Mouse (Mus musculus): ENCODE measurements around the gene Srsf6. TPM values are rescaled to one million over a fixed set of nuclear protein-coding genes. Genes with fewer than 3 reads are reported as not detected.

Srsf6 gene
- total RNA-seq (2023): 100 to 1,000 TPM; 231 to 244 TPM

DNA sequence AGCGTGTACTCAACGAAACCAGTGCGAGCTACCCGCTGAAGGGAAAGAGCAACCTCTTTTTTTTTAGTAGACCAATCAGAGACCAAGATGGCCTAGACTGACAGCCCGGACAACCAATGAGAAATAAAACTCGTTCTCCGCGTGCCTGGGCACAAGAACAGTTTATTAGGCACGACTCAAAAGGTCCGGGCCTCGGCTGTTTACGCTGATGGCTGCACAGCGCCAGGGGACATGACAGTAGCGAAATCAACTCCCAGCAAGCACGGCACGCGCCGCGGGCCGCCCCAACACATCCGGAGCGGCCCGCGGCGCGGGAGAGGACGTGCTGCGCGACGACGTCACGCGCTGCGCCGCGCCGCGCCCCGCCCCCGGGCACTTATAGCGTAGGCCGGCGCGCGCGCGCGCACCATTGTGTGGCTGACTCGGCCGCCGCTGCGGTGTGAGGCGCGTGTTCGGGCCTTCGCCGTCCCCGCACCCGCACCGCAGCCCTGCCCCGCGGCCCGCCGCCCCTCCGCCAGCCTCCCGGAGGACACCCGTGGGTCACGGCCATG, at the start of gene Srsf6:
Gene Srsf6 (plus strand): TSS at position 406 of the 551 bp plus-strand sequence.

DNA sequence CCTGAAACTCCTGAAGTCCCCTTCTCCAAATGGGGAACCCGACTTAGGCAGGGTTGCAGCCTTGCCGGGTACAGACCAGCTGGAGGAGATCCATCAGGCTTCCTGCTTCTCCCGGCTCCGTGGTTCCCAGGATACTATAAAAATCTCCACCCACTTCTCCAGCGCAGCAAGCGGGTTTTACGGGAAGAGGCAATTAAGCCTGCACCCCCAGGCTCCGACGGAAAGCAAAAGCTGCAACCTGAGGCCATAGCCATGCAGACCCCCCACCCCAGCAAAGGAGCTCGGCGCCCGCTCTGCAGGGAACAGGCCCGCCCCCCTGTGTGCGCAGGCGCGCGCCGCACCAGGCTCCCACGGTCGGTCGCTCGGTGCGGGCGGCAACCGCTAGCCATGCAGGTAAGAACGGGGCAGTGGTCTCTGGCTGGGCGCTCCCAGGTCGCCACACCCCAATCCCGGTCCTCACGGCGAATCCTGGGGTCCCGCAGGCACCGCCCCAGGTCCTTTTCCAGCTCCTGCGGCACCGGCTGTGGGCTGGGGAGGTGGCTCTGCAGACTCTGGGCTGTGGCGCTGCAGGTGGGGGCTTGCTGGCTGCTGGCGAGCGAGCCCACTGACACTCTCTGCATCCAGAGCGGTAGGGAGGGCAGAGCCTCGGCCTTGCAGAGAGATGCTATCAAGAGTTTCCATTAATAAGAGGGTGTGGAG, 12.0 kb downstream of the Srsf6 start, which contains the start of gene L3mbtl1:
Gene L3mbtl1 (plus strand): TSS at position 325 of the 699 bp plus-strand sequence.

Other genes with a start within 250 kb of the Srsf6 start
- 1 to 10 TPM in 1 of 2 experiments, not detected in 1; 2.2 TPM for gene L3mbtl1, start 11.9 kb downstream of the Srsf6 start, total RNA-seq (2023)
- gene Sgk2, start 55.8 kb downstream of the Srsf6 start, total RNA-seq (2023): not detected
- 10 to 100 TPM; 27.6 to 33.3 TPM for gene Ift52, start 85.8 kb downstream of the Srsf6 start, total RNA-seq (2023)
- 1 to 10 TPM; 4.0 to 5.8 TPM for gene Mybl2, start 123.2 kb downstream of the Srsf6 start, total RNA-seq (2023)
- not detected for gene Gtsf1l, start 156.3 kb downstream of the Srsf6 start, total RNA-seq (2023)

All from monocyte, adult 59 days (primary cell).